8 mouse cellular contexts compared by ENCODE assay signal in the genomic region with DNA sequence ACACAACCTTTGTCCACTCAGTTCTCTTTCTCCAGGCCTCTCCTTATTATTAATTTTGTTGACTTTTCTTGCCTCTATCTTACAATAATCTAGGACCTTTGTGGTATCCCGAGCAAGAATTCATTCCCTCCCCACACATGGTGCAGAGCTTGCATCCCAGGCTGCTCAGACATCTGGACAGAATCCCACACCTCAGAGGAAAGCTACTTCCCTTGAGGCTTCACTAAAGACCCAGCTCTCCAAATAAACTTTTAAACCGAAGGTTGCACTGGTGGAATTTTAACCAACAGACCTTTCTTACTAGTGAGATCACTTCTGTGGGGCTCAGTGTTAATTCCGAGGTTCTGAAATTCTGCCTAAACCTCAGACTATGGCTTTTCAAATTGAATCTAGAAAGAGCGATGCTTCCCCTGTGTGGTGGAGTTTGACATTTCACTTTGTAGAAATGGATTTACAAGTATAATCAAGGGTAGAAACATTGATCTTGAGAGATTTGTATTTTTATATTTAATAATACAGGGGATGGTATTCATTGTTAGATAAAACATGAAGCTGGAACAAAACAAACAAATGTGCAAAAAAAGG.
DNase-seq lines count a peak whose midpoint lies in the region.

No protein-coding gene starts in this region.

- DNase-seq in cerebellum, postnatal 14 days = peak; percentile 28 to 37
- no peak for DNase-seq in cerebellum, adult 8-10 months
- peak; percentile 8 for DNase-seq in kidney, postnatal 14 days
- DNase-seq in kidney, adult 9 months = no peak
- DNase-seq in 416B (ENCODE audit: low read depth) = peak; percentile 47
- peak; percentile 12 for DNase-seq in heart, postnatal 4 days
- no peak for DNase-seq in testis, postnatal 14 days (ENCODE audit: low spot score)
- DNase-seq in ovary, postnatal 10 days (ENCODE audit: low spot score) = no peak

Comparison
In these comparisons a context has a peak if more than half of its experiments do, and no peak if none do; other contexts are left out.
1. DNase-seq: peak in cerebellum, postnatal 14 days (2 of 2), kidney, postnatal 14 days (single experiment), 416B (single experiment) and heart, postnatal 4 days (single experiment); none in cerebellum, adult 8-10 months (single experiment), kidney, adult 9 months (single experiment), testis, postnatal 14 days (single experiment) and ovary, postnatal 10 days (single experiment).